Mouse (Mus musculus) brain, embryonic 14.5 days (tissue): ENCODE results near the gene Cdkl4.

Experiments
- CTCF ChIP-seq: fragments of 200-500 bp; IDR thresholded peaks from 2 replicates; pipeline ENCODE4 v1.5.1; 2012; ENCODE audit warnings: inconsistent platforms, mild to moderate bottlenecking, moderate library complexity, borderline replicate concordance; ENCODE audit not compliant: insufficient read depth, insufficient read length; ENCODE audit errors: extremely low read depth
- POLR2A ChIP-seq: fragments of 200-500 bp; IDR thresholded peaks from 2 replicates; pipeline ENCODE4 v1.6.1; 2012; ENCODE audit warnings: mild to moderate bottlenecking, inconsistent platforms, borderline replicate concordance; ENCODE audit not compliant: poor library complexity, insufficient read depth, insufficient read length, severe bottlenecking; ENCODE audit errors: extremely low read depth

DNA sequence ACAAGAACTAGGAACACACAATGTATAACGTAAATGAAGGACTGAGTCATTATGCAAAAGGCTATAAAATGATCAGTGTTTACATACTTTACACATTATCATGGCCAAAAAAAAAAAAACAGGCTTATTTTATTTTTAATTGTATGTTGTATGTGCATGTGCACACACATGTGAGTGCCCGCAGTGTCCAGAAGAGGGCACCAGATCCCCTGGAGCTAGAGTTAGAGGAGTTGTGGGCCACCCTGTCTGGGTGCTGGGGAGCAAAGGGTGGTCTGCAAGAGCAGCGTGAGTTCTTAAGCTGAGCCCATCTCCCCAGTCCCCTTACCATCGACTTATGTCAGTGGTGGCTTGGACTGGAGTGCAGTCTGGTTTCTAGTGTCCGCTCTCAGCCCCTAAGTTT lies 20.2 kb downstream of the Cdkl4 start:
- no peak for TF ChIP-seq CTCF
- no peak for TF ChIP-seq POLR2A
